Mouse (Mus musculus): ENCODE data around the gene Mfap1b. TPM values are rescaled to one million over a fixed set of nuclear protein-coding genes. Genes with fewer than 3 reads are reported as not detected.
A peak's percentile ranks its signal among the peaks of the same experiment; 100 is the strongest.

Mfap1b gene
- total and polyA plus RNA-seq, 3 experiments: 5.3 to 42.6 (median 29.2) TPM

GRCm38 (mm10) chr2:121445117-121445516 lies 28.8 kb downstream of the Mfap1b start:
- peaks cover 16% of the 10 kb centered on the region for H3K36me3 ChIP-seq (replicated peaks)

GRCm38 (mm10) chr2:121444178-121444577 lies 29.7 kb downstream of the Mfap1b start, which contains the start of gene Ell3:
TSS of gene Ell3 (minus strand) at chr2:121444278.
- Histone ChIP-seq H3K36me3 (replicated peaks) (peaks cover 23% of the 10 kb centered on the region), H3K4me1 (ENCODE audit: insufficient read depth, low read depth, low read length) (peaks cover 56% of the 10 kb centered on the region), H3K4me3 (ENCODE audit: low read depth, low read length) (no peak within 1 kb of the TSS; the same call in 1 of the 2 replicates), H3K27me3 (ENCODE audit: insufficient read depth, low read length) (0 out of 2 replicates have a peak, but pooled peaks cover 2% of the 10 kb centered on the region), H3K9me3 (replicated peaks) (no peaks in the 10 kb centered on the region)
- TF ChIP-seq TAL1 (conservative IDR thresholded peaks at IDR 0.05; ENCODE audit: low read depth, low read length): no peak
- no peak for TF ChIP-seq CTCF (IDR thresholded peaks at IDR 0.05; ENCODE audit: low read depth, low read length)
- TF ChIP-seq GATA2 (IDR thresholded peaks at IDR 0.05; ENCODE audit: borderline replicate concordance, low read depth, low read length): no peak
- TF ChIP-seq GATA1 (IDR thresholded peaks at IDR 0.05; ENCODE audit: borderline replicate concordance, low read length): no peak
- TF ChIP-seq POLR2AphosphoS5 (IDR thresholded peaks at IDR 0.05; ENCODE audit: insufficient replicate concordance, low read depth, low read length): no peak
- no peak for DNase-seq (ENCODE audit: low spot score)
- no peak for ATAC-seq (ENCODE audit: extremely low read depth, insufficient number of reproducible peaks, low FRiP score, poor library complexity, severe bottlenecking)

More at GRCm38 (mm10) chr2:121445117-121445516, 28.8 kb downstream of the Mfap1b start:
- no peak for DNase-seq (ENCODE audit: low spot score)
- Histone ChIP-seq H3K9me3 (replicated peaks) (no peaks in the 10 kb centered on the region), H3K4me1 (ENCODE audit: insufficient read depth, low read depth, low read length) (peaks cover 58% of the 10 kb centered on the region), H3K27me3 (ENCODE audit: insufficient read depth, low read length) (0 out of 2 replicates have a peak, but pooled peaks cover 2% of the 10 kb centered on the region), H3K4me3 (ENCODE audit: low read depth, low read length) (no peak overlapping the region)
- no peak for TF ChIP-seq GATA2 (IDR thresholded peaks at IDR 0.05; ENCODE audit: borderline replicate concordance, low read depth, low read length)
- no peak for ATAC-seq (ENCODE audit: extremely low read depth, insufficient number of reproducible peaks, low FRiP score, poor library complexity, severe bottlenecking)

- ATAC-seq (ENCODE audit: extremely low read depth, insufficient number of reproducible peaks, low FRiP score, poor library complexity, severe bottlenecking) (no peak), DNase-seq (ENCODE audit: low spot score) (no peak)
- Histone ChIP-seq H3K9me3 (replicated peaks) (no peaks in the 10 kb centered on the region), H3K36me3 (replicated peaks) (peaks cover 34% of the 10 kb centered on the region), H3K4me1 (ENCODE audit: insufficient read depth, low read depth, low read length) (peaks cover 50% of the 10 kb centered on the region), H3K27me3 (ENCODE audit: insufficient read depth, low read length) (0 out of 2 replicates have a peak, but pooled peaks cover 2% of the 10 kb centered on the region), H3K4me3 (ENCODE audit: low read depth, low read length) (peak overlapping the region; percentile 74; the same call in 1 of the 2 replicates)
- TF ChIP-seq POLR2AphosphoS5 (IDR thresholded peaks at IDR 0.05; ENCODE audit: insufficient replicate concordance, low read depth, low read length): no peak
- no peak for TF ChIP-seq CTCF (IDR thresholded peaks at IDR 0.05; ENCODE audit: low read depth, low read length)
- TF ChIP-seq GATA1 (IDR thresholded peaks at IDR 0.05; ENCODE audit: borderline replicate concordance, low read length): no peak
- TF ChIP-seq GATA2 (IDR thresholded peaks at IDR 0.05; ENCODE audit: borderline replicate concordance, low read depth, low read length): no peak
- TF ChIP-seq TAL1 (conservative IDR thresholded peaks at IDR 0.05; ENCODE audit: low read depth, low read length): no peak
Measured at GRCm38 (mm10) chr2:121443068-121443349, 30.9 kb downstream of the Mfap1b start.

DNA sequence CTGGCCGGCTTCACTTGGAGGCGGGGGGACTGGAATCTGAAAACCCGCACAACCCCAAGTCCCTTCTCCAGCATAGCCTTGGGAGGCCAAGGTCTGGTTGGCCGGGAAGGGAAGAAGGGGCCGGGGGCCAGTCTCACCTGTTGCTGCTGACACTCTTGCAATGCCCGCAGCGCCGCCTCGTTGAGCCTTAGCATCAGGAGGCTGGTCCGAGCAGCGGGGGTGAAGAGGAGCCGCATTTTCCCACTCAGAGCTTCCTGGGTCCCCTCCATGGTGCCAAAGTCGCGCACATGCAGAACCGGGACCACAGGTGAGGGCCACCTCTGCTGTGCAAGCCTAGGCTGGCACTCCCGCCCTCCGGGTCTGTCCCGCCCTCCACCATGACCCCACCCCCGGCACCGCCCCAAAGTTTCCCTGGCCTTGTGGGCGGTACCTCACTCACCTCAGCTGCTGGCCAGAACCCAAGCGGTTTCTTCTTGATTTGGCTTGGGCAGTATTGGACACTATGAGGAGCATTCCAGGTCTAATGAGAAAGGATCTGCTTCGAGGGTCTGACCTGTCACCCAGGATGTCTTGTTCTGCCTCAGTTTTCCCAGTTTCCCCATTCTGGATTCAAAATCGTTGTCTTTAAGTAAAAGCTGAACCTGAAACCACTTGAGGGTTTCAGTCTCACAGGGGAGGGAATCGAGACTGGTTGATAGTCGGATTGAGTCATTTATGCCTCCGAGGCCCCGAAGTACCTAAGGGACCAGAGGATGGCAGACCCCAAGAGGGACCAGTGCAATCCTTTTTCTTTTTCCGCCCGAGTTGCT lies 31.4 kb downstream of the Mfap1b start:
- peak; percentile 57; the same call in 1 of the 2 replicates for ATAC-seq (ENCODE audit: extremely low read depth, insufficient number of reproducible peaks, low FRiP score, poor library complexity, severe bottlenecking)
- DNase-seq (ENCODE audit: low spot score): peak; percentile 76
- H3K36me3 ChIP-seq (replicated peaks): peaks cover 39% of the 10 kb centered on the region
- peaks cover 44% of the 10 kb centered on the region for H3K4me1 ChIP-seq (ENCODE audit: insufficient read depth, low read depth, low read length)
- H3K9me3 ChIP-seq (replicated peaks): no peaks in the 10 kb centered on the region
- no peak for TF ChIP-seq GATA1 (IDR thresholded peaks at IDR 0.05; ENCODE audit: borderline replicate concordance, low read length)
- TF ChIP-seq TAL1 (conservative IDR thresholded peaks at IDR 0.05; ENCODE audit: low read depth, low read length): no peak
- TF ChIP-seq GATA2 (IDR thresholded peaks at IDR 0.05; ENCODE audit: borderline replicate concordance, low read depth, low read length): no peak
- TF ChIP-seq POLR2AphosphoS5 (IDR thresholded peaks at IDR 0.05; ENCODE audit: insufficient replicate concordance, low read depth, low read length): no peak
- no peak for TF ChIP-seq CTCF (IDR thresholded peaks at IDR 0.05; ENCODE audit: low read depth, low read length)
- 0 out of 2 replicates have a peak, but pooled peaks cover 2% of the 10 kb centered on the region for H3K27me3 ChIP-seq (ENCODE audit: insufficient read depth, low read length)
- peak overlapping the region; percentile 74 for H3K4me3 ChIP-seq (ENCODE audit: low read depth, low read length)

- no peak for ATAC-seq (ENCODE audit: extremely low read depth, insufficient number of reproducible peaks, low FRiP score, poor library complexity, severe bottlenecking)
- no peak for DNase-seq (ENCODE audit: low spot score)
Measured at GRCm38 (mm10) chr2:121441800-121442199, 32.1 kb downstream of the Mfap1b start.

GRCm38 (mm10) chr2:121440834-121441605 lies 32.8 kb downstream of the Mfap1b start:
- ATAC-seq (ENCODE audit: extremely low read depth, insufficient number of reproducible peaks, low FRiP score, poor library complexity, severe bottlenecking) (no peak), DNase-seq (ENCODE audit: low spot score) (no peak)
- TF ChIP-seq TAL1 (conservative IDR thresholded peaks at IDR 0.05; ENCODE audit: low read depth, low read length): no peak
- TF ChIP-seq GATA1 (IDR thresholded peaks at IDR 0.05; ENCODE audit: borderline replicate concordance, low read length): no peak
- TF ChIP-seq POLR2AphosphoS5 (IDR thresholded peaks at IDR 0.05; ENCODE audit: insufficient replicate concordance, low read depth, low read length): no peak
- TF ChIP-seq CTCF (IDR thresholded peaks at IDR 0.05; ENCODE audit: low read depth, low read length): no peak
- no peak for TF ChIP-seq GATA2 (IDR thresholded peaks at IDR 0.05; ENCODE audit: borderline replicate concordance, low read depth, low read length)
- H3K27me3 ChIP-seq (ENCODE audit: insufficient read depth, low read length): 0 out of 2 replicates have a peak, but pooled peaks cover 2% of the 10 kb centered on the region
- H3K4me1 ChIP-seq (ENCODE audit: insufficient read depth, low read depth, low read length): peaks cover 34% of the 10 kb centered on the region
- H3K36me3 ChIP-seq (replicated peaks): peaks cover 47% of the 10 kb centered on the region
- no peaks in the 10 kb centered on the region for H3K9me3 ChIP-seq (replicated peaks)
- no peak overlapping the region for H3K4me3 ChIP-seq (ENCODE audit: low read depth, low read length)

More at GRCm38 (mm10) chr2:121441800-121442199, 32.1 kb downstream of the Mfap1b start:
- Histone ChIP-seq H3K36me3 (replicated peaks) (peaks cover 44% of the 10 kb centered on the region), H3K9me3 (replicated peaks) (no peaks in the 10 kb centered on the region), H3K4me3 (ENCODE audit: low read depth, low read length) (peak overlapping the region; percentile 74; the same call in 1 of the 2 replicates), H3K4me1 (ENCODE audit: insufficient read depth, low read depth, low read length) (peaks cover 42% of the 10 kb centered on the region), H3K27me3 (ENCODE audit: insufficient read depth, low read length) (0 out of 2 replicates have a peak, but pooled peaks cover 2% of the 10 kb centered on the region)
- TF ChIP-seq POLR2AphosphoS5 (IDR thresholded peaks at IDR 0.05; ENCODE audit: insufficient replicate concordance, low read depth, low read length) (no peak), GATA2 (IDR thresholded peaks at IDR 0.05; ENCODE audit: borderline replicate concordance, low read depth, low read length) (no peak), CTCF (IDR thresholded peaks at IDR 0.05; ENCODE audit: low read depth, low read length) (no peak), GATA1 (IDR thresholded peaks at IDR 0.05; ENCODE audit: borderline replicate concordance, low read length) (no peak), TAL1 (conservative IDR thresholded peaks at IDR 0.05; ENCODE audit: low read depth, low read length) (no peak)
